Mouse (Mus musculus) ovary, adult 18-20 months (tissue): ENCODE results near the gene Tmigd3.

Experiments
- DNase-seq: peaks from one replicate; pipeline ENCODE4 v3.0.0; 2022; ENCODE audit warnings: low spot score, mixed read lengths

Tmigd3 gene

DNA sequence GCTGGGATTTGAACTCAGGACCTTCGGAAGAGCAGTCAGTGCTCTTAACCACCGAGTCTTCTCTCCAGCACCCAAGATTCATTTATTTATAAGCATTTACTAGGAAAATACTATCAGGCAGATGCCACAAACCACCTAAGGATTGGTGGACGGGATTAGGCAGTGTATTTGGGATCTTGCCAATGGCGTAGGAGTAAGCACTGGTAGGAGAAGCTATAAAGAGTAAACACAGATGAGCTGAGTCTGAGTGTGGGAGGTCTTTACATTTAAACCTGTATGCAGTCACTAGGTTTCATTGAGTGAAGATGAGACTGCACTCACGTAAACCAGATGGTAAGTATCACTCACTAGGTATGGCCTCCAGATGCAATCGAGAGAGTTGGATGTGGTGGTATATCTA lies 63.2 kb downstream of the Tmigd3 start:
- no peak for DNase-seq

DNA sequence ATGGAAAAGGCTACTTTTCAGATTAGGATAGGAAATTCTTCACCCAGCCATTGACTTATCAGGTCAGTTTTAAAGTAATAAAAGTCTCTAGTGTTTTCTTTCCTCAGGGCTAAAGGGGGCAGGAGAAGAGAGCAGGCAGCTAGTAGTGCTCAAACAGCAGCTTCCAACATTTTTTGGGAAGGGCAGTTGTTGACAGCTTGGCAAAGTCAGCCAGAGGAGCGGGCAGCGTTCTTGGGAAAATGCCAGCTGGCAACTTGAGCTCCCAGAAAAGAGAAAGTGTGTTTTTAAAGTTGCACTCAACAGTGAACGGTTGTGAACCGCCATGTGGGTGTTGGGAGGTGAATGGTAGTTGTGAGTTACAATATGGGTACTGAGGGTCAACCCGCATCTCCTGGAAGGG lies 64.3 kb downstream of the Tmigd3 start:
- DNase-seq: peak; percentile 31

DNA sequence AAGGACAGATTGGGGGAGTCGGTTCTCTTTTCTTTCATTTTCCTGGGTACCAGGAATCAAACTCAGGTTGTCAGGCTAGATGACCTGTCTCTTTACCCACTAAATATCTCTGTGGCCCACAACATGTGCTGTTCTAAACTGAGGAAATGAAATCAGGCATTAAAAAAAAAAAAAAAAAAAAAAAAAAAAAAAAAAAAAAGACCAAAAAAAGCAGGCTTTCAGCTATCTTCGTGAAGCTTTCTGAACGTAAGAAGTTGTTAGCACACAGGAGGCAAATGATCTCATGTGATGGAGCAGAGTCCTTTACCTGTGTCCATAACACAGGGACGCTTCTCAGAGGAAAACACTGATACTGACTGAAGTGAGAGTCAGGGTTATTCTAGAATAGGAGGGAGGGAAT lies 65.4 kb downstream of the Tmigd3 start:
- DNase-seq: no peak

DNA sequence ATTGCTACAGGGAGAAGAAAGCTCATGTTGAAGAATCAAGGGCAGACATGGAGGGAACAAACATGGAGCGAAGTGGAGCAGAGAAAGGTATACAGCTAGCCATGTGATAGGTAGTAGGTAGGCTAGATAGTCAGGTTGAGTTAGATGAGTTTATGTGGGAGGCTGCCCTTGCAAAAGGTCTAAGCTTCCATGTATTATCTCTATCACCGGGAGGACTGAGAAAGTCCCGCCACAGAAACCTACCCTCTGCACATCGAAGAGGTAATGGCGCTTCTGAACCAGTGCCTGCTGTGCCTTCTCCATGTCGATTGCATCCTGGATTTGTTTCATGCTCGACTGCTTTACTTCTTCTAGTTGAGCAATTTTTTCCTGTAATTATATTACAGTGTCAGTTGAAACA lies 80.6 kb downstream of the Tmigd3 start:
- no peak for DNase-seq

DNA sequence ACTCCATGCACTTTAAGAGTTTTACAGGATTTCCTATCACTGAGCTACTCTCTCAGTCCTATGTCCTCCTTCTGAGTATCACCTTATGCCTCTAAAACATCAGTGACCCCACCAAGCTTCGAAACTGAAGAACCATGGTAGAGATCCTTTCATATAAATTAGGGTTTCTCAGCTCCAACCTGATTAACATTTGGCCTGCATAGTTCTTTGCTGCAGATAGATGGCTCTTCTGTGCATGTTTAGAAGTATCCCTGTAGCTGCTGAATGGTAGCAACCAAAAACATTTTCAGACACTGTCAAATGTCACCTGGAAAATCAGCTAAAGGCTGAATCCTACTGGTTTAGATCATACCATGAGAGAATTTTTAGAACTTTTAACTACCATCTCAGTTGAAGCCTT lies 86.5 kb downstream of the Tmigd3 start:
- no peak for DNase-seq

DNA sequence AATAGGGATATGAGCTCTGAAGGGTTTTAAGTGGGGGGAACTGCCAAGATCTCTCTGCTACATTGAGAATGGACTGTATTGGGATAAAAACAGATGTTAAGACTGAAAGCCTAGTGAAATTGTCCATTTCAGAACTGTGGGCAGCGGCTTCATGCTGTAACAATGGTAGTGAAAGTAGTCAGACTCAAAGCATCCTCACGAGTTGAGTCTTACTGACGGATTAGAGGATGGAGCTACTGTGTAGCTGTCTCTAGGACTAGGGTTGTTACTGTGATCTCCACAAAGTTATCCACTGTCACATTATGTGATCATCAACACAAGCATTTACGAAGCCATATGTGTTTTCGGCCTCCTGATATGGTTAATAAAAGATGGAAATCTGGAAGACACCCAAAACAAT lies 87.5 kb downstream of the Tmigd3 start:
- no peak for DNase-seq

DNA sequence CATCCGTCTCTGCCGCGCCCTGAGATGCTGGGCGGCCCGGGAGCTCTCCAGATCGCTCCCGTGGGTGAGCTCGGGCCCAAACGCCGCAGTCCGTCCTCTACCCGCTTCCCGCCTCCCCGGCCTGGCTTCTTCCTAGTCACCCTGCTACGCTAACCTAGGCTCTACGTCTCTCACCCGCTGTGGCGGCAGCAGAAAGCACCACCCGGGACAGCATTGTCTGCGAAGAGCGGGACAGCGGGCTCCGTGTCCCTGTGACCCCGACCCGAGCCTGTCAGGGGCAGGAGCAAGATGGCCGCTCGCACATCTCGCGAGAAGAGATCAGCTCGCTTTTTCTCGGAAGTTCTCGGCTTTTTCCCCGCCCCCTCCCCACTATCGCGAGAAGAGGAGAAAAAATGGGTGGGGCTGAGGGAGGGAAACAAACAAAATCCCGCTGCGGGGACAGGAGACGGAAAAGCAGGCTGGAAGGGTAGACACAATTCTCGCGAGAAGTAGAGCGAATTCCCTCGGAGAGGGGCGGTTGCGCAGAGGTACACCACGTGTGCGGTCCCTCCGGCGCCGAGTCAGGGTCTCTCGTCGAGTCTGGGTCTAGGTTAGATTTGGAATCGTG lies 88.4 kb downstream of the Tmigd3 start, which contains the start of gene Wdr77:
TSS of gene Wdr77 (plus strand) at position 396 of the 607 bp plus-strand sequence.
- peak; percentile 94 for DNase-seq

DNA sequence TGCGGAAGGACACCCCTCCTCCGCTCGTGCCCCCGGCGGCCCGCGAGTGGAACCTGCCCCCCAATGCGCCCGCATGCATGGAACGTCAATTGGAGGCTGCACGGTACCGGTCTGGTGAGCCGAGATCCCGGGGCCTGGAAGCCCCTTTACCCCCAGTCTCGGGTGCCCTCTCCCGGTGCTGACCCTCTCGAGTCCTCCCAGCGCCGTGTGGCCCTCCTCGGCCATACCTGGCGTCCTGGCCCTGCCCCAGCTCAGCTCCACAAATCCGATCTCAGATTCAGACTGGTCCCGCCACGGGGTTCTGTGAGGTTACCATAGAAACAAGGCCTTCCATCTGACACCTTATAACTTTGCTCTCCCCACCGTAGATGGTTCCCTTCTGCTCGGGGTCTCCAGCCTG lies 88.9 kb downstream of the Tmigd3 start:
- DNase-seq: no peak

DNA sequence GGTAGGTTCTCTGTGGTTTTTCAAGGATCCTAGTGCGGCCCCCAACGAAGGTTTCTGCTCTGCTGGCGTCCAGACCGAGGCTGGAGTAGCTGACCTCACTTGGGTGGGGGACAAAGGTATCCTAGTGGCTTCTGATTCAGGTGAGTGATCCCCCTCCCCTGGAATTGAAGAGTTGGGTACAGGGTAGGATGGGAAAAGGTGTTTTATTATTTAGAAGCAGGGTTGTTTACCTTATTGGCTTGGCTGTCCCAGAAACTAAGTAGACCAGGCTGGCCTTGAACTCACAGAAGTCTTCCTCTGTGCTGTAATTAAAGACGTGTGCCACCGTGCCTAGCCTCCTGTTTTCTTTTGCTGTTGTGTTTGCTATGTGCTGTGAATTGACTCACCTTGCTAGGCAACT lies 89.3 kb downstream of the Tmigd3 start, which contains the start of gene Atp5f1:
TSS of gene Atp5f1 (minus strand) at position 101 of the 400 bp plus-strand sequence.
- DNase-seq: no peak

DNA sequence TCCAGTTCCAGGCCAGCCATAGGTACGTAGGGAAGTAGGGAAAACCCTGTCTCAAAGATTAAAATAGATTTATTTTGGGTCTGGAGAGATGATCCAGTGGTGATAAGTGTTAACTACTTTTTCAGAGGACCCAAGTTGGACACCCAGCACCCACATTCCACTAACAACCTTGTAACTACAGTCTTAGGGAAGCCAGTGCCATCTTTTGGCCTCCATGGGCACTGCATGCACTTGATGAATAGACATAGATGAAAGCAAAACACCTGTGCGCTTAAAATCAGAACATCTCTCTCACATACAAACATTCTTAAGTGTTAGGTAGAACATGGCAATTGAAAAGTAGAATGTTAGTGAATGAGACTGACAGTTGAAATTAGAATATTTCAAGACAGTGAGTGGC lies 90.0 kb downstream of the Tmigd3 start:
- DNase-seq: no peak

DNA sequence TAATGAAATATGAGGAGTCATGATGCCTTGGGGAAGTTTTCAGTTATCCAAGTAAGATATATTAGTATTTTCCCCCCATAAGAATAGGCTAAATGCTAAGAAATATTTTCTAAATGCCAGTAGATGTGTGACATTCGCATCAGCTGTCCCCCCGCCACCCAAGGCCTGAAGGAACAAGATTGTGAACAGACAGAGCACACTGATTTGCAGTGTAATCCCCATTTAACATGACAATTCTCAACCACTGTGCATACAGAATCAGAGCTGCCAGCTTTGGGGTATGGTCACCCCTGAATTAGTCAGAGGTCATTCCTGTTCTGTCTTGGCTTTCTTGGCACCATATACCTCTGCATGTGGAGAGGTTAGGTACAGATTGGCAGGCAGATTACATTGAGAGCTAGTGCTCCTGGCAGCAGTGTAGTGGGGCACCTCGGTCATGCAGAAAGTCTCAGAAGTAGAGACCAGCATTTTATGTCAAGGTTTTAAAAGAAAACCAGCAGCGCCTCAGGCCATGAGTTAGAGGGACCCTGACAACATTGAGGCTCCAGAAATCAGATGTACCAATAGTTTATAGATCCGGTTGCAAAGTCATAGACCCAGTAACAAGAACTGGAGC lies 101.2 kb downstream of the Tmigd3 start:
- DNase-seq: no peak

DNA sequence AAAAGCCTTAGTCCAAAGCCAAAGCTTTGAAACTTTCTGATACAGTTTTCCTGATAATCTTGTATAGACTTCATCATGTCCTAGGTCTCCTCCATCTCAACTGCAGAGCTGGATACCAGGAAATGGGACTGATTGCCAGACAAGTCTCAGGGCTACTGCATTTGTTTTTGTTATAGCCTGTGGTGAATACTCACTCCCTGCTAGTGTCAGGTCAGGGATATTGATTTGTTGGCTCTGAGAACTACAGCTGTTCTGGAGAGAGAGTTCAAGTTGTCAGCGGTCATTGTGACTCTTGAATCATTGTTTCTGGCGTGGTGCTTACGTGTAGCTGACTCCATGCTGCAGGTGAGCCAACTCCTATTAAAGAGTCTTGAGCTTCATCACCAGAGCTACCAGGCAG lies 102.7 kb downstream of the Tmigd3 start, which contains the start of gene Ovgp1:
TSS of gene Ovgp1 (plus strand) at position 301 of the 400 bp plus-strand sequence.
- no peak for DNase-seq
